Mouse (Mus musculus): ENCODE data around the gene Plk2. TPM values are rescaled to one million over a fixed set of nuclear protein-coding genes. Genes with fewer than 3 reads are reported as not detected.
"Not testable (repeated sequence)": the region's sequence is repeated elsewhere in the genome, so short reads cannot be mapped to it uniquely, and the experiment has no call there.

The Plk2 gene
- polyA plus RNA-seq, 1 experiment = 5.4 TPM

- H3K4me3 ChIP-seq (ENCODE audit: insufficient read depth, low read depth, low read length) = peak overlapping the region; percentile 61
- TF ChIP-seq POLR2A (IDR thresholded peaks at IDR 0.05; ENCODE audit: low read depth, low read length) = no peak
- 14% methylated on average over 21 of the region's 21 CpGs for WGBS
- no peaks in the 10 kb centered on the region for H3K4me1 ChIP-seq (ENCODE audit: control insufficient read depth, insufficient read depth, low read length)
- DNase-seq = peak; percentile 12
- peaks cover 9% of the 10 kb centered on the region; the same call in 1 of the 2 replicates for H3K36me3 ChIP-seq (ENCODE audit: control insufficient read depth, insufficient read depth, low read length)
- no peak overlapping the region; the same call in 1 of the 2 replicates for H3K27ac ChIP-seq (ENCODE audit: insufficient read depth, low read depth, low read length)
- no peaks in the 10 kb centered on the region for H3K27me3 ChIP-seq (replicated peaks; ENCODE audit: control insufficient read depth, insufficient read depth, low read length)
These were observed 1.3 kb downstream of the Plk2 start for GRCm38 (mm10) chr13:110395916-110396685.

DNA sequence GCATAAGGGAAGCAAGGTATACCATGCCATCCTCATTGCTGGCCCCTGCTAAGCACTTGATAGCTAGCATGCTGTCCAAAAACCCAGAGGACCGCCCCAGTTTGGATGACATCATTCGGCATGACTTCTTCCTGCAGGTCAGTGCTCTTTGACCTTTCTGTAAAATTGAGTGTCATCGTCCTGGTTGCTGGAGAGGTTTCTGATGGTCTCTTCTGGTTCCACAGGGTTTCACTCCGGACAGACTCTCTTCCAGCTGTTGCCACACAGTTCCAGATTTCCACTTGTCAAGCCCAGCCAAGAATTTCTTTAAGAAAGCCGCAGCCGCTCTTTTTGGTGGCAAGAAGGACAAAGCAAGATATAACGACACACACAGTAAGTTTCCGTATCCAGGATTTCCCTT lies 2.9 kb downstream of the Plk2 start:
- 74% methylated on average over 8 of the region's 8 CpGs for WGBS
- no peaks in the 10 kb centered on the region for H3K4me1 ChIP-seq (ENCODE audit: control insufficient read depth, insufficient read depth, low read length)
- no peak overlapping the region for H3K27ac ChIP-seq (ENCODE audit: insufficient read depth, low read depth, low read length)
- no peak for TF ChIP-seq POLR2A (IDR thresholded peaks at IDR 0.05; ENCODE audit: low read depth, low read length)
- no peak for TF ChIP-seq CTCF (conservative IDR thresholded peaks at IDR 0.05; ENCODE audit: insufficient read depth, insufficient read length, low read depth, low read length)
- H3K27me3 ChIP-seq (replicated peaks; ENCODE audit: control insufficient read depth, insufficient read depth, low read length) = no peaks in the 10 kb centered on the region
- DNase-seq = peak; percentile 5
- peaks cover 12% of the 10 kb centered on the region; the same call in 1 of the 2 replicates for H3K36me3 ChIP-seq (ENCODE audit: control insufficient read depth, insufficient read depth, low read length)
- peak overlapping the region; percentile 22; the same call in 1 of the 2 replicates for H3K4me3 ChIP-seq (ENCODE audit: insufficient read depth, low read depth, low read length)

DNA sequence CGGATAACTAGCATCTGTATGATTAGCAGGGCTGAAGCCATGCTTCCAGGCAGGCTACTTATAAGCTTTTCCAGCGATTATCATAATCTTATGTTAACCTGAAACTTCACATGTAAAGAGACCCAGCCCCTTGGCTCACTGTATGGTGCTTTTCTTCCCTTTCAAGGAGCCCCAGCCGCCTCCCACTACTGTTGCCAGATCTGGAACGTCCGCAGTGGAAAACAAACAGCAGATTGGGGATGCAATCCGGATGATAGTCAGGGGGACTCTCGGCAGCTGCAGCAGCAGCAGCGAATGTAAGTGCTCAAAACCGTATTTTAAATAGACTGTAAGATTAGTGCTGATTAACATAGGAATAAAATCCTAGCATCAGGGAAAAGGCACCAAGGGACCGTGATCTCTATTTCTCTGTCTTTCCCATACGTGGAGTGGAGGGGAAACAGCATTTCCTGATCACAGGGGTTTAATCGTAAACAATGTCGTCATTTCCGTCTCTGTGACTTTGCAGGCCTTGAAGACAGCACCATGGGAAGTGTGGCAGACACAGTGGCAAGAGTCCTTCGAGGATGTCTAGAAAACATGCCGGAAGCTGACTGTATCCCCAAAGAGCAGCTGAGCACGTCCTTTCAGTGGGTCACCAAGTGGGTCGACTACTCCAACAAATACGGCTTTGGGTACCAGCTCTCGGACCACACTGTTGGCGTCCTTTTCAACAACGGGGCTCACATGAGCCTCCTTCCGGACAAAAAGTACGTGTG lies 3.8 kb downstream of the Plk2 start:
- H3K4me3 ChIP-seq (ENCODE audit: insufficient read depth, low read depth, low read length) = peak overlapping the region; percentile 23; the same call in 1 of the 2 replicates
- H3K27ac ChIP-seq (ENCODE audit: insufficient read depth, low read depth, low read length) = no peak overlapping the region

DNA sequence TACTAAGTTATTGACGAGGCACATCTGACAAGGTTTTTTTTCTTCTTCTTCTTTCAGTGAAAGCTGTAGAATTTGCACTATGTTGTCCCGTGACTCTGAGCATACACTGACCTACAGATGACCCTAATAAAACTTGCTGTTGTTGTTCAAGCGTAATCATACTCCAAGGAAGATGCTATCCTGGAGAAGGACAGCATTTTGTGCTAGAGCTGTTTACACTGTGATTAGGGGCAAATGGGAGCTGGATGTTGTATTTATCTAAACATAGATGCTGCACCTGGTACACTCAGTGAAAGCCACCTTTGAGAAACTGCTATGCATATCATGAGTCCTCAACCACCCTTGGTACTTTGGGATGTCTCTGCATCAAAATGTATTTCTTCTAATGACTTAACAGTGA lies 6.6 kb downstream of the Plk2 start:
- H3K27ac ChIP-seq (ENCODE audit: insufficient read depth, low read depth, low read length) = no peak overlapping the region
- 70% methylated on average over 3 of the region's 3 CpGs for WGBS
- H3K4me1 ChIP-seq (ENCODE audit: control insufficient read depth, insufficient read depth, low read length) = peaks cover 3% of the 10 kb centered on the region; the same call in 1 of the 2 replicates
- no peak overlapping the region for H3K4me3 ChIP-seq (ENCODE audit: insufficient read depth, low read depth, low read length)
- DNase-seq = no peak
- H3K36me3 ChIP-seq (ENCODE audit: control insufficient read depth, insufficient read depth, low read length) = peaks cover 12% of the 10 kb centered on the region; the same call in 1 of the 2 replicates
- no peak for TF ChIP-seq POLR2A (IDR thresholded peaks at IDR 0.05; ENCODE audit: low read depth, low read length)
- TF ChIP-seq CTCF (conservative IDR thresholded peaks at IDR 0.05; ENCODE audit: insufficient read depth, insufficient read length, low read depth, low read length) = no peak
- H3K27me3 ChIP-seq (replicated peaks; ENCODE audit: control insufficient read depth, insufficient read depth, low read length) = no peaks in the 10 kb centered on the region

More for the DNA sequence above, 3.8 kb downstream of the Plk2 start:
- WGBS = 69% methylated on average over 24 of the region's 24 CpGs
- no peak for TF ChIP-seq CTCF (conservative IDR thresholded peaks at IDR 0.05; ENCODE audit: insufficient read depth, insufficient read length, low read depth, low read length)
- TF ChIP-seq POLR2A (IDR thresholded peaks at IDR 0.05; ENCODE audit: low read depth, low read length) = no peak
- H3K27me3 ChIP-seq (replicated peaks; ENCODE audit: control insufficient read depth, insufficient read depth, low read length) = no peaks in the 10 kb centered on the region
- DNase-seq = peak; percentile 32
- H3K36me3 ChIP-seq (ENCODE audit: control insufficient read depth, insufficient read depth, low read length) = peaks cover 12% of the 10 kb centered on the region; the same call in 1 of the 2 replicates
- H3K4me1 ChIP-seq (ENCODE audit: control insufficient read depth, insufficient read depth, low read length) = no peaks in the 10 kb centered on the region

- 90% methylated on average over 2 of the region's 2 CpGs for WGBS
- Histone ChIP-seq H3K36me3 (ENCODE audit: control insufficient read depth, insufficient read depth, low read length) (peaks cover 12% of the 10 kb centered on the region; the same call in 1 of the 2 replicates), H3K4me3 (ENCODE audit: insufficient read depth, low read depth, low read length) (no peak overlapping the region), H3K27ac (ENCODE audit: insufficient read depth, low read depth, low read length) (no peak overlapping the region), H3K4me1 (ENCODE audit: control insufficient read depth, insufficient read depth, low read length) (peaks cover 3% of the 10 kb centered on the region; the same call in 1 of the 2 replicates), H3K27me3 (replicated peaks; ENCODE audit: control insufficient read depth, insufficient read depth, low read length) (no peaks in the 10 kb centered on the region)
- TF ChIP-seq POLR2A (IDR thresholded peaks at IDR 0.05; ENCODE audit: low read depth, low read length) (no peak), CTCF (conservative IDR thresholded peaks at IDR 0.05; ENCODE audit: insufficient read depth, insufficient read length, low read depth, low read length) (no peak)
- DNase-seq = no peak
These were observed 7.0 kb downstream of the Plk2 start for GRCm38 (mm10) chr13:110401877-110402276.

DNA sequence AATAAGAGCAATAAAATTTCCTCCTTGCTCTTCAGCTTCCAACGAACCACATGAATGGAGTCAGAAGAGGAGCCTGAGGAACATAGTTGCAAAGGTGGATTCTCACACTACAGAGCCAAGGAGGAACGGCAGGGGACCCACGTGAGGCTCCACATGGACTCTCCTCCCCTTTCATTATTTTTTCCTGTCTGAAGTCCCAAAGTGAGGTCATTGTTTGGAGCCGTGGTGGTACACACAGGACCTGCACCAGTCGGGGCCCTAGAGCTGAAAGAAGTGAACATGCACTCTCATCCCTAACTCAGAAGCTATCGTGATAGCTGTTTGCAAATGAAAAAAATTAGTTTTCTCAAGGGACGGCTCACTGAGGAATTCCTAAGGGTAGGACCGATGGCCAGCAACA lies 9.2 kb downstream of the Plk2 start:
- 77% methylated on average over 8 of the region's 8 CpGs for WGBS

GRCm38 (mm10) chr13:110404686-110405085 lies 9.8 kb downstream of the Plk2 start:
- H3K4me3 ChIP-seq (ENCODE audit: insufficient read depth, low read depth, low read length); DNase-seq; H3K4me1 ChIP-seq (ENCODE audit: control insufficient read depth, insufficient read depth, low read length); H3K36me3 ChIP-seq (ENCODE audit: control insufficient read depth, insufficient read depth, low read length); H3K27me3 ChIP-seq (replicated peaks; ENCODE audit: control insufficient read depth, insufficient read depth, low read length); H3K27ac ChIP-seq (ENCODE audit: insufficient read depth, low read depth, low read length): not testable (repeated sequence)
- WGBS = 92% methylated on average over 5 of the region's 5 CpGs

More for the DNA sequence above, 9.2 kb downstream of the Plk2 start:
- TF ChIP-seq CTCF (conservative IDR thresholded peaks at IDR 0.05; ENCODE audit: insufficient read depth, insufficient read length, low read depth, low read length) (no peak), POLR2A (IDR thresholded peaks at IDR 0.05; ENCODE audit: low read depth, low read length) (no peak)
- Histone ChIP-seq H3K36me3 (ENCODE audit: control insufficient read depth, insufficient read depth, low read length) (peaks cover 8% of the 10 kb centered on the region; the same call in 1 of the 2 replicates), H3K4me1 (ENCODE audit: control insufficient read depth, insufficient read depth, low read length) (peaks cover 3% of the 10 kb centered on the region; the same call in 1 of the 2 replicates), H3K27ac (ENCODE audit: insufficient read depth, low read depth, low read length) (no peak overlapping the region), H3K27me3 (replicated peaks; ENCODE audit: control insufficient read depth, insufficient read depth, low read length) (no peaks in the 10 kb centered on the region), H3K4me3 (ENCODE audit: insufficient read depth, low read depth, low read length) (no peak overlapping the region)
- no peak for DNase-seq
